Mouse (Mus musculus): ENCODE results near the gene Gck. TPM values are rescaled to one million over a fixed set of nuclear protein-coding genes. Genes with fewer than 3 reads are reported as not detected.

Gene Gck
- polyA plus RNA-seq, 1 experiment from 2014 or later, result 0.31 TPM

GRCm38 (mm10) chr11:5980108-5980507 lies 30.2 kb upstream of the Gck start:
- H3K36me3 ChIP-seq, result no peaks in the 10 kb centered on the region
- ATAC-seq (ENCODE audit: low read depth) (no peak), DNase-seq (no peak)
- H3K9me3 ChIP-seq (replicated peaks), result no peaks in the 10 kb centered on the region
- no peaks in the 10 kb centered on the region for H3K4me1 ChIP-seq (replicated peaks)
- no peak overlapping the region for H3K4me3 ChIP-seq (replicated peaks)
- H3K27ac ChIP-seq, result no peak overlapping the region
- no peak overlapping the region for H3K4me2 ChIP-seq
- WGBS (ENCODE audit: insufficient replicate concordance), result 63% methylated on average over 2 of the region's 2 CpGs
- H3K27me3 ChIP-seq, result no peaks in the 10 kb centered on the region
- H3K9ac ChIP-seq, result no peak overlapping the region

- no peak overlapping the region for H3K4me3 ChIP-seq (replicated peaks)
- WGBS (ENCODE audit: insufficient replicate concordance), result 65% methylated on average over 7 of the region's 7 CpGs
- no peak overlapping the region for H3K4me2 ChIP-seq
- ATAC-seq (ENCODE audit: low read depth) (no peak), DNase-seq (no peak)
- no peaks in the 10 kb centered on the region for H3K36me3 ChIP-seq
- no peak overlapping the region for H3K9ac ChIP-seq
- no peaks in the 10 kb centered on the region for H3K9me3 ChIP-seq (replicated peaks)
- H3K4me1 ChIP-seq (replicated peaks), result no peaks in the 10 kb centered on the region
- H3K27me3 ChIP-seq, result no peaks in the 10 kb centered on the region
- no peak overlapping the region for H3K27ac ChIP-seq
These were observed 29.2 kb upstream of the Gck start for GRCm38 (mm10) chr11:5979088-5979487.

DNA sequence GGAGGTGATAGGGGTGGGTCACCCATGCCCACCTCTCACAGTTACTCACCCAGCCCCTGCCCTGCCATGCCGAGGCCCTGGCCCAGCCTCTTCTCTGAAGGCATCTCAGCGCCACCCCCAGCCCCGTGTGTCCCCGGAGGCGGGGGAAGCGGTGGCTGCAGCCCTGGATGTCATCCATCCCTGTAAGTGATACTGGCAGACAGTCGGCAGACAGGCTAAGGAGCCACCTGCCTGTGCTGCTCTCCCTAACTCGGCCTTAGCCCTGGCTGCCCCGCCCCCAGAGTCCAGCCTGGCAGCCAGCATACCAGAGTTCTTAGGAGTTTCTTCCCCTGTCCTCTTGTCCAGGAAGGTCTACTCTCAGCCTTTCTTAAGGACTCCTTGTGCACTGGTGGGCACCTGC lies 26.2 kb upstream of the Gck start:
- Histone ChIP-seq H3K4me1 (replicated peaks) (peaks cover 7% of the 10 kb centered on the region), H3K9me3 (replicated peaks) (no peaks in the 10 kb centered on the region), H3K27me3 (no peaks in the 10 kb centered on the region), H3K4me2 (no peak overlapping the region), H3K27ac (no peak overlapping the region), H3K36me3 (no peaks in the 10 kb centered on the region), H3K9ac (no peak overlapping the region), H3K4me3 (replicated peaks) (no peak overlapping the region)
- DNase-seq, result no peak
- WGBS (ENCODE audit: insufficient replicate concordance), result 36% methylated on average over 9 of the region's 9 CpGs
- no peak for ATAC-seq (ENCODE audit: low read depth)

GRCm38 (mm10) chr11:5975068-5975467 lies 25.2 kb upstream of the Gck start:
- ATAC-seq (ENCODE audit: low read depth) (no peak), DNase-seq (no peak)
- no peak overlapping the region for H3K9ac ChIP-seq
- no peaks in the 10 kb centered on the region for H3K36me3 ChIP-seq
- H3K4me3 ChIP-seq (replicated peaks), result no peak overlapping the region
- WGBS (ENCODE audit: insufficient replicate concordance), result 50% methylated on average over 2 of the region's 2 CpGs
- H3K27ac ChIP-seq, result no peak overlapping the region
- no peaks in the 10 kb centered on the region for H3K9me3 ChIP-seq (replicated peaks)
- H3K4me1 ChIP-seq (replicated peaks), result peaks cover 7% of the 10 kb centered on the region
- H3K27me3 ChIP-seq, result no peaks in the 10 kb centered on the region
- H3K4me2 ChIP-seq, result no peak overlapping the region

- DNase-seq, result no peak
These were observed 24.2 kb upstream of the Gck start for GRCm38 (mm10) chr11:5974053-5974452.

DNA sequence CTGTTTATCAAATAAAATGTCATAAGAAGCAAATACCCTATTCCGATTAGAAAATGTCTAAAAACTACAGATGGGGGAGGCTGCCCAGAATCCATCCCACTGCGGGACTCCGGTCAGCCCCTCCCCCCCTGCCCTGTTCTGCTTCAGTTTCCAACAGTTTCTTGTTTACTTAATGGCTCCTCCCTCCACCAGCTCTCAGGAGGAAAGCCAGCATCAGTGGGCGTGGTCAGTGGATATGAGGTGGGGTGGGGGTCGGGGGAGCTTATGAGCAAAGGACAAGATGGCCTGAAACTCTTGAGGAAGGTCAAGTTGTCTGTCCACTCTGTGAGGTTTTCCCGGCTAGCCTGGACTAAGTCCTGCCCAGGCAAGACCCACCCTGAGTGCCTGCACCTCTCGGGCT lies 23.3 kb upstream of the Gck start:
- Histone ChIP-seq H3K4me3 (replicated peaks) (no peak overlapping the region), H3K27ac (no peak overlapping the region), H3K4me2 (no peak overlapping the region), H3K9me3 (replicated peaks) (no peaks in the 10 kb centered on the region), H3K27me3 (no peaks in the 10 kb centered on the region), H3K4me1 (replicated peaks) (peaks cover 7% of the 10 kb centered on the region), H3K9ac (no peak overlapping the region), H3K36me3 (peaks cover 16% of the 10 kb centered on the region)
- DNase-seq (no peak), ATAC-seq (ENCODE audit: low read depth) (no peak)
- 40% methylated on average over 7 of the region's 7 CpGs for WGBS (ENCODE audit: insufficient replicate concordance)

More at GRCm38 (mm10) chr11:5974053-5974452, 24.2 kb upstream of the Gck start:
- Histone ChIP-seq H3K4me3 (replicated peaks) (no peak overlapping the region), H3K27ac (no peak overlapping the region), H3K9ac (no peak overlapping the region), H3K4me2 (no peak overlapping the region), H3K36me3 (peaks cover 7% of the 10 kb centered on the region; the same call in 1 of the 2 replicates), H3K9me3 (replicated peaks) (no peaks in the 10 kb centered on the region), H3K27me3 (no peaks in the 10 kb centered on the region), H3K4me1 (replicated peaks) (peaks cover 7% of the 10 kb centered on the region)
- no peak for ATAC-seq (ENCODE audit: low read depth)
- WGBS (ENCODE audit: insufficient replicate concordance), result 33% methylated on average over 6 of the region's 6 CpGs

- ATAC-seq (ENCODE audit: low read depth) (no peak), DNase-seq (no peak)
- Histone ChIP-seq H3K9me3 (replicated peaks) (no peaks in the 10 kb centered on the region), H3K27me3 (no peaks in the 10 kb centered on the region), H3K36me3 (peaks cover 31% of the 10 kb centered on the region), H3K9ac (no peak overlapping the region), H3K4me1 (replicated peaks) (peaks cover 7% of the 10 kb centered on the region), H3K4me3 (replicated peaks) (no peak overlapping the region), H3K4me2 (no peak overlapping the region), H3K27ac (no peak overlapping the region)
- 52% methylated on average over 7 of the region's 7 CpGs for WGBS (ENCODE audit: insufficient replicate concordance)
These were observed 21.3 kb upstream of the Gck start for GRCm38 (mm10) chr11:5971202-5971601.

GRCm38 (mm10) chr11:5968223-5968622 lies 18.3 kb upstream of the Gck start:
- DNase-seq, result no peak
- Histone ChIP-seq H3K27me3 (no peaks in the 10 kb centered on the region), H3K9me3 (replicated peaks) (no peaks in the 10 kb centered on the region), H3K9ac (no peak overlapping the region), H3K36me3 (peaks cover 60% of the 10 kb centered on the region), H3K4me1 (replicated peaks) (peaks cover 6% of the 10 kb centered on the region), H3K27ac (no peak overlapping the region), H3K4me2 (no peak overlapping the region), H3K4me3 (replicated peaks) (no peak overlapping the region)
- ATAC-seq (ENCODE audit: low read depth), result no peak
- 89% methylated on average over 6 of the region's 6 CpGs for WGBS (ENCODE audit: insufficient replicate concordance)

DNA sequence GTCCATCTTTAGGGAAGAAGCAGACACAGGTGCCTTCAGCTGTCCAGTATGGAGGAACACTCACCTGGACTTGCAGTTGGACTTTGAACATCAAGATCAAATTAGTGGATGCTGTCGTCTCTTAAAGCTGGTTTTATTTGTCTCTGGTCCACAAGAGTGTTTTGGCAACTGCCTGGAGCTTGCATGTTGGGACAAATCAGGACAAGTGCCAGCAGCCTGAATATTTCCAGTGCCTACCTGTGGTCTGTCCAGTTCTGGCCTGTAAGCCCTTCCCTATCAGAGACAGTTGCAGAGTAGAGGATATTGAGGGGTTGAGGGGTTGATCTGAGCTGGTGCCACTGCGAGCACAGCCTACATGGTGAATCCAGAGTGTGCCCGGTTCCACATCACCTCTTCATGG lies 16.9 kb upstream of the Gck start:
- H3K36me3 ChIP-seq, result peaks cover 74% of the 10 kb centered on the region
- no peaks in the 10 kb centered on the region for H3K9me3 ChIP-seq (replicated peaks)
- H3K27me3 ChIP-seq, result no peaks in the 10 kb centered on the region
- no peak for ATAC-seq (ENCODE audit: low read depth)
- H3K9ac ChIP-seq, result no peak overlapping the region
- H3K4me3 ChIP-seq (replicated peaks), result no peak overlapping the region
- H3K27ac ChIP-seq, result no peak overlapping the region
- no peaks in the 10 kb centered on the region for H3K4me1 ChIP-seq (replicated peaks)
- no peak for DNase-seq
- 80% methylated on average over 3 of the region's 3 CpGs for WGBS (ENCODE audit: insufficient replicate concordance)
- H3K4me2 ChIP-seq, result no peak overlapping the region

DNA sequence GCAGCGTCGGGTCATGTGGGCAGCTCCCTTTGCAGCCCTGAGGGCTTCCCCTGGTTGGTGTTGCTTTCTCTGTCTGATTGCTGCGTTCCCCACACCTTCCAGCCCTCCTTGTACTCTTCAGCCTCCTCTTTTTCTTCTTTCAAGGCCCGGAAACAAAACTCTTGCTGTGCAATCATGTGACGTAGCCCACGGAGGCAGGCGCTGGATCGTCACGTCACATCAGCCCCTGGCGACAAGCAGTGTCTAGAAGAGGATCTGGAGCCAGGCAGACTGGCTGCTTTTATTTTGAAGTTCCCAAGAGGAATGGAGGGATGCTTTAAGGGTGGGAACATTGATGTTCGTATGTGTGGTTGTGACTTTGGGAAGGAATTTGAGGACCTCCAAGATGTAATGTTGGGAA lies 16.0 kb upstream of the Gck start:
- no peaks in the 10 kb centered on the region for H3K9me3 ChIP-seq (replicated peaks)
- ATAC-seq (ENCODE audit: low read depth), result no peak
- H3K4me3 ChIP-seq (replicated peaks), result no peak overlapping the region
- H3K4me1 ChIP-seq (replicated peaks), result no peaks in the 10 kb centered on the region
- H3K27ac ChIP-seq, result no peak overlapping the region
- H3K4me2 ChIP-seq, result no peak overlapping the region
- peaks cover 83% of the 10 kb centered on the region for H3K36me3 ChIP-seq
- no peaks in the 10 kb centered on the region for H3K27me3 ChIP-seq
- DNase-seq, result no peak
- 81% methylated on average over 11 of the region's 11 CpGs for WGBS (ENCODE audit: insufficient replicate concordance)
- H3K9ac ChIP-seq, result no peak overlapping the region

GRCm38 (mm10) chr11:5960051-5960450 lies 10.2 kb upstream of the Gck start:
- WGBS (ENCODE audit: insufficient replicate concordance), result 57% methylated on average over 2 of the region's 2 CpGs
- Histone ChIP-seq H3K4me3 (replicated peaks) (no peak overlapping the region), H3K27me3 (no peaks in the 10 kb centered on the region), H3K27ac (no peak overlapping the region), H3K4me2 (no peak overlapping the region), H3K9me3 (replicated peaks) (no peaks in the 10 kb centered on the region), H3K4me1 (replicated peaks) (peaks cover 25% of the 10 kb centered on the region), H3K36me3 (peaks cover 59% of the 10 kb centered on the region), H3K9ac (no peak overlapping the region)
- DNase-seq (no peak), ATAC-seq (ENCODE audit: low read depth) (no peak)

- Histone ChIP-seq H3K9ac (peak within 1 kb of the TSS; percentile 94), H3K27ac (peak within 1 kb of the TSS; percentile 87), H3K36me3 (peaks cover 17% of the 10 kb centered on the region), H3K9me3 (replicated peaks) (no peaks in the 10 kb centered on the region), H3K4me2 (peak within 1 kb of the TSS; percentile 89), H3K4me1 (replicated peaks) (peaks cover 32% of the 10 kb centered on the region), H3K4me3 (replicated peaks) (peak within 1 kb of the TSS; percentile 95), H3K27me3 (no peaks in the 10 kb centered on the region)
- WGBS (ENCODE audit: insufficient replicate concordance), result under 1% methylated on average over 69 of the region's 71 CpGs
- ATAC-seq (ENCODE audit: low read depth) (peak; percentile 97), DNase-seq (peak; percentile 91)
These were observed 5.8 kb upstream of the Gck start, which contains the start of gene Ykt6 for GRCm38 (mm10) chr11:5955546-5956276. TSS of gene Ykt6 (plus strand) at chr11:5955693.
